Mouse (Mus musculus): ENCODE results near the gene Kcnc2.
"Not testable (repeated sequence)": the region's sequence is repeated elsewhere in the genome, so short reads cannot be mapped to it uniquely, and the experiment has no call there.

The Kcnc2 gene

GRCm38 (mm10) chr10:112270887-112271802, at the start of gene Kcnc2:
Gene Kcnc2 (plus strand): TSS chr10:112271121.
- DNase-seq (ENCODE audit: low read depth, low spot score), result peak; percentile 19

- no peak for DNase-seq (ENCODE audit: low read depth, low spot score)
Observed at GRCm38 (mm10) chr10:112227073-112227472, 43.8 kb upstream of the Kcnc2 start.

DNA sequence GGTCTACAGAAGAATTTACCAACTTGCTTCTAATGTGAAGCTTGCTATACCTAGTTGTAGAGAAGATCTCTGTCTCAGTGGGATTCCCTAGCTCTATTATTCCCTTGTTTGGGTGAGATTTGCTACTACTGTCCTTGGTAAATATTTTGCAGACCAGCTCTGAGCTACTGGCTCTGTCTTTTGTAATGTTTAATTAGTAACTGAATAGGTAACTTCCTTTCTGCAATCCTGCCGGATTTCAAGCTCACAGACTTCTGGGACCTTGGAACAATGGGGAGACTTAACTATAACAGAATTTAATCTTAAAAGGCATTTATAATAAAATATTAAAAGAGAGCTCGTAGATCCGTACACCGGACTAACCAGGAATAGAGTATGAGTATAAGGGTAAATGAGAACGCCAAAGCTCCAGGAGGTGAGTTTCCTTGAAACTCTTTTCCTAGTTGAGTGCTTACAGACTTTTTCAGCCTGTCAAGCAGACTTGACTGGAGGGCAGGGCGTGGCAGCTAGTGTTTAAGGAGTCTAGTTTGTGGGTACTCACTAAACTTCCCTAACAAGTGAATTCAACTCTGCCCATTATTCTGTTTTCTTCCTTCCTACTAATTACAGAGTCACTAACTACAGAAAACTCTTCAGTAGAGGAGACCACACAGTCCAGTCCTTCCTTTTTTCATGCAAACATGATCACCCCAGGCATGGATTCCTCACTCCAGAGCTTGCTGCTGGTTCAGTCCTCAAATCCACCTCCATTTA, 41.7 kb upstream of the Kcnc2 start:
- DNase-seq (ENCODE audit: low read depth, low spot score), result not testable (repeated sequence)

- not testable (repeated sequence) for DNase-seq (ENCODE audit: low read depth, low spot score)
Observed at GRCm38 (mm10) chr10:112232733-112233132, 38.2 kb upstream of the Kcnc2 start.

GRCm38 (mm10) chr10:112235396-112235940, 35.5 kb upstream of the Kcnc2 start:
- not testable (repeated sequence) for DNase-seq (ENCODE audit: low read depth, low spot score)

DNA sequence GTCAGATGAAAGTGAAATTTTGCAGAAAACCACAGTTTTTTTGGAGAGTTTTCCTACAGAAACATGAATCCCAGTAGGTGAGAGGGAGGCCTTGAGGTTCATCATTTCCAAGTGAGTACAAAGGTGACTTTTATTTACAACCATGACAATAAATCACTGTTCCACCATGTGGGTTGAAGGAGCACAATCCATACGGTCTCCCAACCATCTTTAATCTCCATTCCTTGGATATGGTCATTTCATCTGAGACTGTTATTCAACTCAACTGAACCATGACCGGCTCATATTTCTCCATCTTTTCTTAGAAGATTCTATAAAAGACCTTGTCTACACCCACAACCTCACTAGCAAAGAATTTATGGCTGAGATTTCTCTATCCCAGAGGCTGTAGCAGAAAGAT, 22.6 kb upstream of the Kcnc2 start:
- peak; percentile 36 for DNase-seq (ENCODE audit: low read depth, low spot score)

GRCm38 (mm10) chr10:112263467-112263866, 7.5 kb upstream of the Kcnc2 start:
- no peak for DNase-seq (ENCODE audit: low read depth, low spot score)

DNA sequence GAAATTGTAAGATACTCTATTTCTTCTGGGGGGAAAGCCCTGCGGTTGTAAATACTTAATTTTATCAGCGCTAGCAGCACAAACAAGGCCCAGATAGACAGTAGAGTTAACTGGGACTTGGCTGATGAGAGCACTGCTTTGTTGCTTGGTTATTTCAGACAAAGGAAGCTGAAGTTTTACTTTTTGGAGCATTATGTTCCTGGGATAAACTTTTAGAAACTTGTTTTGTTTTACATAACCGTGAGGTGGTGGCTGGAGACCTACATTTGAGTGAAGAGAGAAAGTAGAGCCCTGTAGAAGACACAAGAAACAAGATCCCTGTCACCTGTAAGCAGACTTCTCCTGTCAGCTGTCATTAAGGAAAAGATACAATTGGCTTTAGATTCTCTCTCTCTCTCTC, 1.4 kb upstream of the Kcnc2 start:
- DNase-seq (ENCODE audit: low read depth, low spot score), result no peak

DNA sequence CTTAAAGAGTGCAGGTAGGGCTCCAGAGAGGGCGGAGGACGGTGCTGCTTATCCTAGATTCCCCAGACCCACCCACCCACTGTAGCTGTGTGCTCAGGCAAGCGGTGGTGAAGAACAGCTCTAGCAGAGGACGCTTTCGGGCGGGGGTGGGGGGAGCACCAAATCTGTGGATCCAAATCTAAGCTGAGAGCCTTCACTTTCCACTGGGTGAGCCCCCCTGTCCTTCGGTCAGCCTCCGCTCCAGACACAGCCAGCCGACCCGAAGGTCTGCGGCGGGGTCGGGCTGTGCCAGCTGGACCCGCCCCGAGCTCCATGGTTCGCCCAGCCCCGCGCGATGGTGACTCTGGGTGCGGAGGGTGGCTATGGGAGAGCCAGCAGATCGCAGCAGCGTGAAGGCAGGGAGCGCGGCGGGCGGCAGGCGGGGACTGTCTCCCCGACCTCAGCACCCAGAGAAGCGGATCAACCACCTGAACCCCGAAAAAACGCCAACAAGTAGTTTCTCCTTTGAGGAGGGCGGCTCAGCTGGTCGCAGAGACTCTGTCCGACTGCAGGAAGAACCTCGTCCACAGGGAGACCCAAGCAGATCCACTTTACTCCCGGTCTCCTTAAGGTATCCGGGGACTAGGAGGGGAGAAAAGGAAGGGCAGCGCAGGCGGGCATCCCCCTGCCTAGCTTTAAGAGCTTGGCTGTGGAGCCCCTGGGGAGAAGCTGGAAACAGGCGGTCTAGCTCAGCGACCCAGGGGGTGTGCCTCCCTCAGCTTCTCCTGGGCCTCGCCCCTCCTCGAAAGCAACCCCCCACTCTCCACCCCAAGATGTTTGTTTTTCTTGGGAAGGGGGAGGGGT, 761 bp upstream of the Kcnc2 start:
- peak; percentile 19 for DNase-seq (ENCODE audit: low read depth, low spot score)

- peak; percentile 21 for DNase-seq (ENCODE audit: low read depth, low spot score)
Observed at GRCm38 (mm10) chr10:112271803-112272165, 863 bp downstream of the Kcnc2 start.

DNA sequence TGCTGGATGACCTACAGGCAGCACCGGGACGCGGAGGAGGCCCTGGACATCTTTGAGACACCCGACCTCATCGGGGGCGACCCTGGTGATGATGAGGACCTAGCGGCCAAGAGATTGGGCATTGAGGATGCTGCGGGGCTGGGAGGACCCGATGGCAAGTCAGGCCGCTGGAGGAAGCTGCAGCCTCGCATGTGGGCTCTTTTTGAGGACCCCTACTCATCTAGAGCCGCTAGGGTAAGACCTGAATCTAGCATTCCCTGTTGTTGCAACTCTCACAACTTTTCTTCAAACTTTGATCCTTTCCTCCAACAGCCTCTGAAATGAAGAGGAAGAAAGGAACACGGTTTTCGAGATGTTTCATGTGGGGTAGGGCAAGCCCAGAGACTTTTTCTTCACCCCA, 1.2 kb downstream of the Kcnc2 start:
- no peak for DNase-seq (ENCODE audit: low read depth, low spot score)

DNA sequence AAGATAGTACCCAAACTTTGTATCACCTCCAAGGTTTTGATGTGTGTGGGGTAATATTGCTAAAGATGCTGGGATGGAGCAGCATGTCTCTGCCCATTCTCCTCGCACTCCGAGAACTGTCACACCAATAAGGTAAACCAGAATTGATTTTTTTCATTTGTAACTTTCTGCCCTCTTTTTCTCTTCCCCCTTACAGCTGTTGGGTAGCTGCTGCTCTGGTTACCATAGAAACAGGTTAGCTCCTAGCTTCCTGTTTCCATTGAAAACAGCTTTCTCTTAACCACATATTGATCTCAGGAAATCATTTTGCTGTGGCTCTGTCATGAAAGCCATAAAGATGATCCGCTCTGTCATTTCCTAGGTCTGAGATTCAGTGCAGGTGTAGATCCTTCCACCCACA, 7.1 kb downstream of the Kcnc2 start:
- DNase-seq (ENCODE audit: low read depth, low spot score), result no peak

- peak; percentile 55 for DNase-seq (ENCODE audit: low read depth, low spot score)
Observed at GRCm38 (mm10) chr10:112315136-112315535, 44.2 kb downstream of the Kcnc2 start.

DNA sequence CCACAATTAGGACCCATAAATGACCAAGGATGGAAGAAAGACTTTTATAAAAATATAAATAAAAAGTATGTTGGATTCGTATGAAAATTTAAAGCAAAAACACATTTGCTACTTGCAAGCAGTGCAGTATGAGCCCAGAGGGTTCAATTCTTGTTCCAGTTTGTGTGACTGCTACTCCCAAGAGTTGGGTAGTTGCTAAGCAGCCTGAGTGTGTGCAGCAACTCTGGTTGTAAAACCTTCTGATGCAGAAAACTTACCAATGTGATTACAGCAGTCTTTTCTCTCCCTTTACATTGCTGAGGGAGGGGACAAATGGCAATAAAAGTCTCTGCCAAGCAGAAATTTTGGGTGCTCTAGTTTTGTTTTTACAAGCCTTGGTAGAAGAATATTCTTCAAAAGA, 46.9 kb downstream of the Kcnc2 start:
- DNase-seq (ENCODE audit: low read depth, low spot score), result no peak

GRCm38 (mm10) chr10:112357669-112358362, 86.9 kb downstream of the Kcnc2 start:
- no peak for DNase-seq (ENCODE audit: low read depth, low spot score)

DNA sequence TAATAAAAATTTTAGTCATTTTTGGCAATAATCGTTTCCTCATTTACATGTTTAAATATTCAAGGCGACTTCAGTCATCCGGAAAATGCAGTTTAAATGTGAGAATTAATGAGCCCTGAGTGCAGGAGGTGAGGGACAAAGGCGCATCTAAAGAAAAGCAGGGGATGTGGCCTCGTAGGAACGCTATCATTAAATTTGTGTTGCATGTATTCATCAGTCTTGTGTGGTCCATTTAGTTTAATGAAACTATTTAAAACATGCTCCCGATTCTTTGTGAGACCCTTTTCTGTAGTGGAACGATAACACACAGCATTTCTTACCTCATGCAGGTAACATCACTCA, 87.4 kb downstream of the Kcnc2 start:
- peak; percentile 8 for DNase-seq (ENCODE audit: low read depth, low spot score)

DNA sequence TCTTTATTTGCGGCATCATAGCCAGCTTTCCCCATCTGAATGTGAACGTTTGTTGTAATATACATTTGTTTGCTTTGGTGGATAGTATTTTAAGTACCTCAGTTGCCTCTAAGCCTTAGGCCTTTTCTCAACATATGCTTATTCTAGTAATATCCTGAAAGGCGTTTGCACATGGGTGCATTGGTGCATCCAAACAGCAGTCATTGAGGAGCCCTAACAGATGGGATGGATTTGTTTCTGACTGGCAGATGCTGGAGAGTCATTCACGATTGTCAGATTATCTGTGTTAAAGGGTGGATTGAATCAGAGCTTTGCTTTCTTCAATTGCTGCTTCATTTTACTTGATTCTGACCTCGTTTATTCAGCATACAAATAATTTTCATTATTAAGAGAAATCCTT, 89.8 kb downstream of the Kcnc2 start:
- no peak for DNase-seq (ENCODE audit: low read depth, low spot score)

- no peak for DNase-seq (ENCODE audit: low read depth, low spot score)
Observed at GRCm38 (mm10) chr10:112368369-112368768, 97.4 kb downstream of the Kcnc2 start.

DNA sequence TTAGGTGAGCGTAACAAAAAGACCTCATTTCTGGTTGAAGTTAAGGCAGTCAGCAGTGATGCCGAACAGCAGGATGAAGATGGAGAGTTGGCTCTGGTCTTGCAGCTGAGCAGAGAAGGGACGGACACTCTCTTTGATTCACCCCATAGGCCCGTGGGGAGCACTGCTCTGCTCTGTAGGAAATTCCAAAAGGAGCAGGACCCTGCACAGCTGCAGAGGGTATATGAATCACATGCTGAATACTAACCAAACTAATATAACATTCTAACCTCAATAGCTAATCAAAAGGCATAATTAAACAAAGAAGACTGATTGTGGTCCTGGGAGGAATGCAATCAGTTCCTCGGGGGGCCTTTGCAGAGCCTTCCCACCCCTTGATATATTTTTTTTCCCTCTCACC, 106.2 kb downstream of the Kcnc2 start:
- DNase-seq (ENCODE audit: low read depth, low spot score), result no peak

DNA sequence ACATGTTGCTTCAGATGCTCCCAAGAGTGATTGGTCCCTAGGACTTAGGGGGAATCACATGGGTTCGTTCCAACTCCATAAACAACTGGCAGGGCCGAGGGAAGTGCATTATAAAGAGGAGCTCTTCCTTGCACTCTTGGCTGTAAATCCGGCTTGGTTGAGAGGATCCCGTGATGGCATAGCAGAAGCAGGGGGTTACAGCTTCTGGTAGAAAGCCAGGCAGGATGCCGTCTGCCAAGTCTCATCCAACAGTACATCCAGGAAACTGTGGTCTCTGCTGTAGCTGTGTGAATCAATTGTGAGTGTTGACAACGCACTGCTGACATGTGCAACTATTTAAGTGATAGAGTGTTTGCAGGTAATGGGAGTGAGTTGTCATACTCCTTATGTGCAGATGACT, 107.5 kb downstream of the Kcnc2 start:
- no peak for DNase-seq (ENCODE audit: low read depth, low spot score)

DNA sequence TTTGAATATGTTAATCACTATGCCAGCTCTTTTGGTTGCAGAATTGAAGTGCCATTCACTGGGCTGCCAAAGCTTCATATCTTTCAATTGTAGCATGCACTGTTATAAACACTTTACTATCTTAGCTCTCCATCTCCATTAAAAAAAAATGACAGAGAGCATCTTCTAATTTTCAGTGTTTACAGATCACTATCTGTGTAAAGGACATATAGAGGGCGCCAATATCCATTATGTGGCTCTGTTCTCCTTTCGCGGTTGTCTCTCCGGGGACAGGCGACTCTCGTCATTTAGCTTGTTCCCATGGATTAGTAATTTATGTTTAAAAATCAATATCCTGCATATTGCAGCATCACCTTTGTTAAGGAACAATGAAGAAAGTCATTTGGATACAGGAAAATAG, 109.7 kb downstream of the Kcnc2 start:
- no peak for DNase-seq (ENCODE audit: low read depth, low spot score)

Measured in mesoderm, embryonic 11.5 days (tissue).